Mouse (Mus musculus) thymus, adult 2 months (tissue): ENCODE results near the gene Ralgapa1. TPM values are rescaled to one million over a fixed set of nuclear protein-coding genes. Genes with fewer than 3 reads are reported as not detected.

Source experiments
- DNase-seq: peaks from one replicate; pipeline ENCODE4 v3.0.0; 2021
- H3K27ac ChIP-seq: fragments of 200-500 bp; 2 replicates; pipeline ENCODE4 v1.5.1; 2012; ENCODE audit warnings: low read length, control low read depth; ENCODE audit not compliant: control insufficient read depth, insufficient read depth
- H3K27me3 ChIP-seq: fragments of 200-500 bp; 2 replicates; pipeline ENCODE4 v1.6.1; 2012; ENCODE audit warnings: mild to moderate bottlenecking, low read length, moderate library complexity, mixed read lengths; ENCODE audit not compliant: control insufficient read depth, insufficient read depth
- H3K36me3 ChIP-seq: fragments of 200-500 bp; 2 replicates; pipeline ENCODE4 v1.6.1; 2012; ENCODE audit warnings: mild to moderate bottlenecking, low read length, moderate library complexity; ENCODE audit not compliant: control insufficient read depth, insufficient read depth
- H3K4me1 ChIP-seq: fragments of 200-500 bp; replicated peaks from 2 replicates; pipeline ENCODE4 v1.6.1; 2012; ENCODE audit warnings: low read length; ENCODE audit not compliant: control insufficient read depth, insufficient read depth
- H3K4me3 ChIP-seq: fragments of 200-500 bp; 2 replicates; pipeline ENCODE4 v1.5.1; 2012; ENCODE audit warnings: mild to moderate bottlenecking, low read length, control low read depth, moderate library complexity; ENCODE audit not compliant: control insufficient read depth, insufficient read depth
- CTCF ChIP-seq: fragments of 200-500 bp; IDR thresholded peaks from 2 replicates; pipeline ENCODE4 v1.5.1; 2012; ENCODE audit warnings: mild to moderate bottlenecking, control low read depth, low read length, moderate library complexity, borderline replicate concordance; ENCODE audit not compliant: control insufficient read depth, poor library complexity, insufficient read depth; ENCODE audit errors: extremely low read depth
- POLR2A ChIP-seq: fragments of 200-500 bp; IDR thresholded peaks from 2 replicates; pipeline ENCODE4 v1.6.1; 2012; ENCODE audit warnings: mild to moderate bottlenecking, low read length, control low read depth, moderate library complexity; ENCODE audit not compliant: control insufficient read depth, poor library complexity, insufficient read depth; ENCODE audit errors: extremely low read depth
- WGBS: fragments of 180-500 bp; shearing (Covaris S2); methylation state at CpG from one replicate; pipeline ENCODE4 v1.1.7; 2018; 5-methylcytosine and 5-hydroxymethylcytosine counted together
- polyA plus RNA-seq: library from polyadenylated mRNA; depleted of rRNA; stranded (reverse); fragments of >200 nt; gene quantifications from 2 replicates; pipeline ENCODE4 v1.2.3, GENCODE M21; 2012; rRNA removed

The Ralgapa1 gene
- 29.5 and 32.1 TPM in 2 replicates for polyA plus RNA-seq

GRCm38 (mm10) chr12:55820661-55821314, at the start of gene Ralgapa1:
Gene Ralgapa1 (minus strand): TSS chr12:55821167.
- peak; percentile 85 for DNase-seq
- Histone ChIP-seq H3K27me3 (no peaks in the 10 kb centered on the region), H3K4me3 (peak within 1 kb of the TSS; percentile 85), H3K4me1 (no peaks in the 10 kb centered on the region), H3K36me3 (no peaks in the 10 kb centered on the region), H3K27ac (peak within 1 kb of the TSS; percentile 0; the same call in 1 of the 2 replicates)
- TF ChIP-seq CTCF (0 out of 2 replicates have a peak, but pooled peaks have one; percentile 4), POLR2A (peak; percentile 74)
- WGBS: under 1% methylated on average over 78 of the region's 78 CpGs

- WGBS: 59% methylated on average over 5 of the region's 5 CpGs
- peaks cover 20% of the 10 kb centered on the region for H3K36me3 ChIP-seq
These were observed 48.8 kb upstream of the Ralgapa1 start for GRCm38 (mm10) chr12:55869622-55870322.

GRCm38 (mm10) chr12:55867738-55868137, 46.8 kb upstream of the Ralgapa1 start:
- Histone ChIP-seq H3K4me1 (no peaks in the 10 kb centered on the region), H3K27me3 (no peaks in the 10 kb centered on the region), H3K36me3 (peaks cover 20% of the 10 kb centered on the region), H3K4me3 (no peak overlapping the region), H3K27ac (no peak overlapping the region)
- DNase-seq: no peak
- WGBS: 96% methylated on average over 4 of the region's 4 CpGs
- TF ChIP-seq CTCF: no peak
- no peak for TF ChIP-seq POLR2A

More at GRCm38 (mm10) chr12:55869622-55870322, 48.8 kb upstream of the Ralgapa1 start:
- DNase-seq: no peak
- no peak for TF ChIP-seq POLR2A
- no peak for TF ChIP-seq CTCF
- Histone ChIP-seq H3K4me1 (no peaks in the 10 kb centered on the region), H3K4me3 (no peak overlapping the region), H3K27ac (no peak overlapping the region), H3K27me3 (no peaks in the 10 kb centered on the region)

GRCm38 (mm10) chr12:55860631-55861030, 39.7 kb upstream of the Ralgapa1 start:
- no peaks in the 10 kb centered on the region for H3K27me3 ChIP-seq
- TF ChIP-seq CTCF (no peak), POLR2A (no peak)
- WGBS: 96% methylated on average over 7 of the region's 7 CpGs
- H3K4me3 ChIP-seq: no peak overlapping the region
- H3K27ac ChIP-seq: no peak overlapping the region
- H3K36me3 ChIP-seq: peaks cover 12% of the 10 kb centered on the region; the same call in 1 of the 2 replicates
- no peaks in the 10 kb centered on the region for H3K4me1 ChIP-seq
- DNase-seq: no peak

- no peak overlapping the region for H3K27ac ChIP-seq
- DNase-seq: no peak
- peaks cover 14% of the 10 kb centered on the region for H3K36me3 ChIP-seq
- TF ChIP-seq POLR2A: no peak
- TF ChIP-seq CTCF: no peak
- WGBS: 98% methylated on average over 17 of the region's 17 CpGs
- H3K27me3 ChIP-seq: no peaks in the 10 kb centered on the region
- no peaks in the 10 kb centered on the region for H3K4me1 ChIP-seq
- no peak overlapping the region for H3K4me3 ChIP-seq
These were observed 38.7 kb upstream of the Ralgapa1 start for GRCm38 (mm10) chr12:55859409-55860349.

GRCm38 (mm10) chr12:55850650-55851049, 29.7 kb upstream of the Ralgapa1 start:
- Histone ChIP-seq H3K27ac (no peak overlapping the region), H3K36me3 (peaks cover 11% of the 10 kb centered on the region), H3K4me1 (no peaks in the 10 kb centered on the region), H3K27me3 (no peaks in the 10 kb centered on the region), H3K4me3 (no peak overlapping the region)
- TF ChIP-seq CTCF (no peak), POLR2A (no peak)
- DNase-seq: no peak
